30 mouse cellular contexts compared by ENCODE assay signal in the genomic region with DNA sequence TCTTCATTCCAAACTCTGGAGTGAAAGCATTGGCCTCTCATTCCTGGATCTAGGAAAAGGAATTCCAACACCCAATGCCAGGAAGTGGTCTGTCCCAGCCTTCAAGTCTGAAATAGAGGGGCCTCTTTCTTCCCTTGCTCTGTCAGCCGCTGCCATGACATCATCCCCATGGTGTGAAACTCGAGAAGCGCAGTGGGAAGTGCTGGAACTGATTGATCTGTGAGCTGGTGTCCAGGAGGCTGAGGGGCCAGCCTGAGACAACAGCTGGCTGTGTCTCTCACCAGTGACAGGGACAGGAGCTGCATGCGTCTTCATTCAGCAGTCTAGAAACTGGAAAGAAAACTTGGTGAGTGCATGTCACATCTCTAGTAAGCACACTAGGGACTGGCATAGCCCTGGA. TPM values are rescaled to one million over a fixed set of nuclear protein-coding genes. Genes with fewer than 3 reads are reported as not detected.
A peak's percentile ranks its signal among the peaks of the same experiment; 100 is the strongest.
DNase-seq lines count a peak whose midpoint lies in the region; ATAC-seq and TF ChIP-seq lines count a peak whose summit lies in the region.
"Had no signal": no experiment of that assay in that cellular context is flagged by ENCODE, and none has a peak within 500 bp of the region (broad histone marks: within the 10 kb centered on the region; RNA-seq: fewer than 3 reads in every experiment).

No protein-coding gene starts in this region.

- no peak overlapping the region for H3K4me2 ChIP-seq in lung, embryonic 14.5 days
- no peak overlapping the region for H3K4me2 ChIP-seq in embryonic facial prominence, embryonic 11.5 days (ENCODE audit: low read depth, low read length)
- no peak overlapping the region for H3K4me2 ChIP-seq in limb, embryonic 14.5 days (replicated peaks; ENCODE audit: low read depth, low read length, severe bottlenecking)
- H3K4me2 ChIP-seq in liver, embryonic 12.5 days, result no peak overlapping the region
- H3K4me2 ChIP-seq: embryonic facial prominence, embryonic 13.5 days; heart, embryonic 12.5 days; hindbrain, embryonic 15.5 days; limb, embryonic 15.5 days; liver, embryonic 15.5 days; midbrain, embryonic 11.5 days had no signal

- H3K9ac ChIP-seq in lung, embryonic 14.5 days, result no peak overlapping the region
- no peak overlapping the region for H3K9ac ChIP-seq in embryonic facial prominence, embryonic 11.5 days (replicated peaks; ENCODE audit: low read length)
- H3K9ac ChIP-seq in limb, embryonic 14.5 days (ENCODE audit: low read depth, low read length, severe bottlenecking), result no peak overlapping the region
- H3K9ac ChIP-seq in liver, embryonic 12.5 days, result no peak overlapping the region
- H3K9ac ChIP-seq: heart, embryonic 12.5 days; hindbrain, embryonic 15.5 days; limb, embryonic 15.5 days; liver, embryonic 15.5 days had no signal

- no peaks in the 10 kb centered on the region for H3K4me1 ChIP-seq in lung, embryonic 14.5 days (ENCODE audit: insufficient read depth)
- peaks cover 4% of the 10 kb centered on the region; the same call in 1 of the 2 replicates for H3K4me1 ChIP-seq in embryonic facial prominence, embryonic 11.5 days (ENCODE audit: control insufficient read depth, insufficient read depth, low read length)
- H3K4me1 ChIP-seq in limb, embryonic 14.5 days (ENCODE audit: control insufficient read depth, insufficient read depth, low read length), result peaks cover 55% of the 10 kb centered on the region
- no peaks in the 10 kb centered on the region for H3K4me1 ChIP-seq in liver, embryonic 12.5 days
- H3K4me1 ChIP-seq: hindbrain, embryonic 15.5 days; liver, embryonic 15.5 days had no signal

- no peaks in the 10 kb centered on the region for H3K36me3 ChIP-seq in lung, embryonic 14.5 days (ENCODE audit: insufficient read depth)
- H3K36me3 ChIP-seq in embryonic facial prominence, embryonic 11.5 days (replicated peaks; ENCODE audit: control insufficient read depth, insufficient read depth, low read depth, low read length), result no peaks in the 10 kb centered on the region
- H3K36me3 ChIP-seq in limb, embryonic 14.5 days (ENCODE audit: control insufficient read depth, insufficient read depth, low read length), result no peaks in the 10 kb centered on the region
- H3K36me3 ChIP-seq in liver, embryonic 12.5 days, result no peaks in the 10 kb centered on the region
- H3K36me3 ChIP-seq: embryonic facial prominence, embryonic 13.5 days; G1E; heart, embryonic 12.5 days; hindbrain, embryonic 15.5 days; limb, embryonic 15.5 days; liver, embryonic 15.5 days had no signal

- H3K27me3 ChIP-seq in lung, embryonic 14.5 days (ENCODE audit: insufficient read depth, low read length), result no peaks in the 10 kb centered on the region
- no peaks in the 10 kb centered on the region for H3K27me3 ChIP-seq in embryonic facial prominence, embryonic 11.5 days (ENCODE audit: control insufficient read depth, insufficient read depth, low read length)
- H3K27me3 ChIP-seq in limb, embryonic 14.5 days (ENCODE audit: control insufficient read depth, insufficient read depth, low read length), result no peaks in the 10 kb centered on the region
- H3K27me3 ChIP-seq in liver, embryonic 12.5 days (replicated peaks), result no peaks in the 10 kb centered on the region; the same call in 1 of the 2 replicates
- H3K27me3 ChIP-seq: CH12.LX; limb, embryonic 15.5 days; liver, embryonic 15.5 days had no signal

- no peak for TF ChIP-seq CTCF in lung, embryonic 14.5 days (IDR thresholded peaks at IDR 0.05; ENCODE audit: low read depth)

- DNase-seq in lung, embryonic 14.5 days, result peak; percentile 39
- DNase-seq in lung, adult 18-20 months, result no peak
- DNase-seq in embryo, embryonic 10.5 days (ENCODE audit: low spot score), result peak; percentile 76
- DNase-seq in embryonic facial prominence, embryonic 11.5 days (ENCODE audit: low spot score), result peak; percentile 70
- DNase-seq in limb, embryonic 14.5 days (ENCODE audit: low spot score), result peak; percentile 40
- no peak for DNase-seq in MN1 (ENCODE audit: low spot score)
- DNase-seq: adrenal gland, adult 8-10 months; B cell, adult 2 months; cerebellum, adult 2 months; cerebellum, postnatal 25 days; heart, postnatal 10 days; kidney, adult 8-10 months; kidney, postnatal 14 days; thymus, adult 2 months had no signal

- H3K9me3 ChIP-seq in lung, embryonic 14.5 days (ENCODE audit: low read depth, low read length), result no peaks in the 10 kb centered on the region
- H3K9me3 ChIP-seq in embryonic facial prominence, embryonic 11.5 days (replicated peaks; ENCODE audit: control insufficient read depth, low read length), result no peaks in the 10 kb centered on the region
- H3K9me3 ChIP-seq in limb, embryonic 14.5 days (ENCODE audit: control insufficient read depth, low read length), result no peaks in the 10 kb centered on the region
- H3K9me3 ChIP-seq in liver, embryonic 12.5 days (replicated peaks), result no peaks in the 10 kb centered on the region
- H3K9me3 ChIP-seq: embryonic facial prominence, embryonic 13.5 days; heart, embryonic 12.5 days; hindbrain, embryonic 15.5 days; limb, embryonic 15.5 days; liver, embryonic 15.5 days had no signal

- no peak overlapping the region for H3K27ac ChIP-seq in lung, embryonic 14.5 days (ENCODE audit: low read depth)
- no peak overlapping the region for H3K27ac ChIP-seq in embryonic facial prominence, embryonic 11.5 days (replicated peaks; ENCODE audit: low read depth, low read length)
- H3K27ac ChIP-seq in limb, embryonic 14.5 days (replicated peaks; ENCODE audit: low read depth, low read length), result no peak overlapping the region
- no peak overlapping the region for H3K27ac ChIP-seq in liver, embryonic 12.5 days
- H3K27ac ChIP-seq: embryonic facial prominence, embryonic 13.5 days; hindbrain, embryonic 15.5 days; limb, embryonic 15.5 days; liver, embryonic 15.5 days; macrophage had no signal

- ATAC-seq in lung, embryonic 14.5 days (ENCODE audit: insufficient read depth), result no peak
- ATAC-seq in embryonic facial prominence, embryonic 11.5 days (replicated peaks; ENCODE audit: insufficient number of reproducible peaks, low FRiP score, low TSS enrichment, low read depth), result no peak; the same call in 1 of the 2 replicates
- peak; percentile 65; the same call in 1 of the 2 replicates for ATAC-seq in limb, embryonic 14.5 days (ENCODE audit: low FRiP score, low read depth)
- ATAC-seq in liver, embryonic 12.5 days, result no peak
- ATAC-seq: activated CD4-positive, CD25-positive, alpha-beta regulatory T cell, adult 4 months; forebrain, embryonic 14.5 days; lung, postnatal 0 days had no signal

- 7% methylated on average over 4 of the region's 4 CpGs for WGBS in lung, embryonic 14.5 days
- 16% methylated on average over 4 of the region's 4 CpGs for WGBS in embryonic facial prominence, embryonic 11.5 days
- WGBS in limb, embryonic 14.5 days, result 18% methylated on average over 4 of the region's 4 CpGs
- 13% methylated on average over 4 of the region's 4 CpGs for WGBS in liver, embryonic 12.5 days (ENCODE audit: insufficient replicate concordance)

- TF ChIP-seq POLR2A in limb, embryonic 14.5 days (IDR thresholded peaks at IDR 0.05; ENCODE audit: borderline replicate concordance, extremely low read depth, insufficient read depth, insufficient read length), result no peak

- no peak overlapping the region for H3K4me3 ChIP-seq in lung, embryonic 14.5 days (ENCODE audit: low read depth, low read length)
- H3K4me3 ChIP-seq in embryonic facial prominence, embryonic 11.5 days (ENCODE audit: low read depth, low read length), result no peak overlapping the region
- no peak overlapping the region for H3K4me3 ChIP-seq in limb, embryonic 14.5 days (replicated peaks; ENCODE audit: low read length)
- no peak overlapping the region for H3K4me3 ChIP-seq in liver, embryonic 12.5 days
- H3K4me3 ChIP-seq: embryonic facial prominence, embryonic 13.5 days; heart, embryonic 12.5 days; hindbrain, embryonic 15.5 days; limb, embryonic 15.5 days; liver, embryonic 15.5 days had no signal

RNA-seq across cellular contexts. Expression of gene Actrt2, which starts 28.5 kb away (rescaled TPM):
- not detected in 2 replicates for polyA plus RNA-seq in lung, embryonic 14.5 days (2014; fragmentation: Nextera tagmentation; extraction: Ambion mirVana)
- polyA plus RNA-seq in embryonic facial prominence, embryonic 11.5 days (2014; fragmentation: Nextera tagmentation; extraction: Ambion mirVana), result not detected in 2 replicates
- not detected in 2 replicates for polyA plus RNA-seq in limb, embryonic 14.5 days (2012; rRNA removed)
- not detected in 2 replicates for polyA plus RNA-seq in limb, embryonic 14.5 days (2014; fragmentation: Nextera tagmentation; extraction: Ambion mirVana)
- polyA plus RNA-seq in liver, embryonic 12.5 days (2016; fragmentation: Nextera tagmentation; extraction: Ambion mirVana), result not detected in 2 replicates
- polyA plus RNA-seq: activated CD4-positive, CD25-positive, alpha-beta regulatory T cell, adult 4 months; cerebellum, adult 2 months; embryonic facial prominence, embryonic 13.5 days; forebrain, embryonic 14.5 days; G1E; heart, embryonic 12.5 days; hindbrain, embryonic 15.5 days; intestine, embryonic 14.5 days; limb, embryonic 15.5 days; liver, embryonic 15.5 days; lung, postnatal 0 days; macrophage; midbrain, embryonic 11.5 days; small intestine, adult 2 months; stomach, embryonic 16.5 days had no signal

RNA-seq across cellular contexts. Expression of gene Prdm16, which starts 59.5 kb away (rescaled TPM):
- polyA plus RNA-seq in lung, embryonic 14.5 days (2014; fragmentation: Nextera tagmentation; extraction: Ambion mirVana), result 19.4 and 21.4 TPM in 2 replicates
- 22.3 and 28.3 TPM in 2 replicates for polyA plus RNA-seq in embryonic facial prominence, embryonic 11.5 days (2014; fragmentation: Nextera tagmentation; extraction: Ambion mirVana)
- polyA plus RNA-seq in limb, embryonic 14.5 days (2012; rRNA removed), result 11.7 and 15.3 TPM in 2 replicates
- 25.6 and 40.0 TPM in 2 replicates for polyA plus RNA-seq in limb, embryonic 14.5 days (2014; fragmentation: Nextera tagmentation; extraction: Ambion mirVana)
- polyA plus RNA-seq in liver, embryonic 12.5 days (2016; fragmentation: Nextera tagmentation; extraction: Ambion mirVana), result 2.4 and 2.7 TPM in 2 replicates
- polyA plus RNA-seq: G1E had no signal

Comparison
In these comparisons a context has a peak if more than half of its experiments do, and no peak if none do; other contexts are left out.
1. DNase-seq: peak in lung, embryonic 14.5 days (single experiment), embryo, embryonic 10.5 days (single experiment), embryonic facial prominence, embryonic 11.5 days (single experiment) and limb, embryonic 14.5 days (single experiment); none in lung, adult 18-20 months (0 of 2) and MN1 (single experiment).